Mouse (Mus musculus): ENCODE results near the gene Gpr87.

Gpr87 gene

GRCm38 (mm10) chr3:59194938-59195337 is at the start of gene Gpr87:
Gpr87 (minus strand) TSS chr3:59195104.
- DNase-seq (ENCODE audit: low spot score in 2 of 2): no peak

- peak; percentile 54 to 63 for DNase-seq (ENCODE audit: low spot score in 2 of 2)
These were observed 48.5 kb upstream of the Gpr87 start for GRCm38 (mm10) chr3:59243384-59243783.

GRCm38 (mm10) chr3:59234878-59235277 is 40.0 kb upstream of the Gpr87 start:
- no peak for DNase-seq (ENCODE audit: low spot score in 2 of 2)

- DNase-seq (ENCODE audit: low spot score in 2 of 2): no peak
These were observed 36.0 kb upstream of the Gpr87 start for GRCm38 (mm10) chr3:59230912-59231311.

GRCm38 (mm10) chr3:59228730-59229551 is 34.0 kb upstream of the Gpr87 start:
- DNase-seq (ENCODE audit: low spot score in 2 of 2): no peak

- DNase-seq (ENCODE audit: low spot score in 2 of 2): no peak
These were observed 32.8 kb upstream of the Gpr87 start for GRCm38 (mm10) chr3:59227696-59228095.

GRCm38 (mm10) chr3:59225411-59225810 is 30.5 kb upstream of the Gpr87 start:
- no peak for DNase-seq (ENCODE audit: low spot score in 2 of 2)

GRCm38 (mm10) chr3:59222303-59222702 is 27.4 kb upstream of the Gpr87 start:
- DNase-seq (ENCODE audit: low spot score in 2 of 2): no peak

GRCm38 (mm10) chr3:59219326-59219725 is 24.4 kb upstream of the Gpr87 start:
- no peak for DNase-seq (ENCODE audit: low spot score in 2 of 2)

- no peak for DNase-seq (ENCODE audit: low spot score in 2 of 2)
These were observed 22.3 kb upstream of the Gpr87 start for GRCm38 (mm10) chr3:59217211-59217610.

- DNase-seq (ENCODE audit: low spot score in 2 of 2): no peak
These were observed 17.5 kb upstream of the Gpr87 start for GRCm38 (mm10) chr3:59212404-59212803.

GRCm38 (mm10) chr3:59211784-59212183 is 16.9 kb upstream of the Gpr87 start:
- DNase-seq (ENCODE audit: low spot score in 2 of 2): no peak

GRCm38 (mm10) chr3:59210727-59211126 is 15.8 kb upstream of the Gpr87 start, which contains the start of gene P2ry13:
P2ry13 (minus strand) TSS chr3:59210882.
- DNase-seq (ENCODE audit: low spot score in 2 of 2): no peak

- DNase-seq (ENCODE audit: low spot score in 2 of 2): no peak
These were observed 15.2 kb upstream of the Gpr87 start for GRCm38 (mm10) chr3:59210089-59210488.

- no peak for DNase-seq (ENCODE audit: low spot score in 2 of 2)
These were observed 14.0 kb upstream of the Gpr87 start for GRCm38 (mm10) chr3:59208650-59209548.

- DNase-seq (ENCODE audit: low spot score in 2 of 2): no peak
These were observed 11.0 kb upstream of the Gpr87 start for GRCm38 (mm10) chr3:59205941-59206340.

- DNase-seq (ENCODE audit: low spot score in 2 of 2): no peak
These were observed 10.0 kb upstream of the Gpr87 start for GRCm38 (mm10) chr3:59204719-59205503.

- DNase-seq (ENCODE audit: low spot score in 2 of 2): no peak
These were observed 9.1 kb upstream of the Gpr87 start for GRCm38 (mm10) chr3:59203802-59204520.

- no peak for DNase-seq (ENCODE audit: low spot score in 2 of 2)
These were observed 2.5 kb upstream of the Gpr87 start for GRCm38 (mm10) chr3:59197329-59197948.

GRCm38 (mm10) chr3:59194099-59194498 is 805 bp downstream of the Gpr87 start:
- no peak for DNase-seq (ENCODE audit: low spot score in 2 of 2)

- DNase-seq (ENCODE audit: low spot score in 2 of 2): no peak
These were observed 3.2 kb downstream of the Gpr87 start for GRCm38 (mm10) chr3:59191674-59192073.

Data from frontal cortex, postnatal 14 days (tissue).